In the genomic region with DNA sequence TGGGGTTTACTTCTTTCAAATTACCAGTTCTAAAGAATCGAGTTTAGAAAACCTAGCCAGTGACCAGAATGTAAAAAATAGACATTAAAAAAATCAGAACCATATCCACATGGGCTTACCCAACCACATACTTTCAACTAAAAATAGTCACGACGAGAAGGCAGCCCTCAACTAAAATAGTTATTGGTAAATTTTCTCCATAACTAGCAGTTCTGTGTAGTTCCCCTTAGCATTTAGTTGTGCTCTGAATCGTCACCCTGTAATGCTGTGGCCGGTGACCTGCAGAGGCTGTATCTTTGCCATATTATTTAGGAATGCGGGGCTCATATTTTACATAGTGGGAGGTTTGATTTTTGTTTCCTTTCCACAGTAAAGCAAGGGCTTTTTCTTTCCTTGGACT, we compare ENCODE assay signal across 9 mouse cellular contexts. TPM values are rescaled to one million over a fixed set of nuclear protein-coding genes. Genes with fewer than 3 reads are reported as not detected.
DNase-seq lines count a peak whose midpoint lies in the region; ATAC-seq and TF ChIP-seq lines count a peak whose summit lies in the region.
"Had no signal": no experiment of that assay in that cellular context is flagged by ENCODE, and none has a peak within 500 bp of the region (broad histone marks: within the 10 kb centered on the region; RNA-seq: fewer than 3 reads in every experiment).

No protein-coding gene starts in this region.

- no peaks in the 10 kb centered on the region for H3K27me3 ChIP-seq in embryonic facial prominence, embryonic 14.5 days (replicated peaks; ENCODE audit: control insufficient read depth, insufficient read depth, low read length)
- no peaks in the 10 kb centered on the region for H3K27me3 ChIP-seq in liver, postnatal 0 days (ENCODE audit: insufficient read depth, low read length)
- H3K27me3 ChIP-seq in cerebellum, adult 2 months (ENCODE audit: control insufficient read depth, insufficient read depth, low read length) = 0 out of 2 replicates have a peak, but pooled peaks cover 1% of the 10 kb centered on the region

- H3K36me3 ChIP-seq in embryonic facial prominence, embryonic 14.5 days (ENCODE audit: control insufficient read depth, insufficient read depth, low read length) = no peaks in the 10 kb centered on the region
- no peaks in the 10 kb centered on the region for H3K36me3 ChIP-seq in liver, postnatal 0 days (replicated peaks; ENCODE audit: insufficient read depth, low read length)

- DNase-seq in gastrocnemius, adult 2 months = no peak
- no peak for DNase-seq in gastrocnemius, postnatal 4 days (ENCODE audit: low spot score in 2 of 2)
- DNase-seq in layer of hippocampus, adult 2 months (ENCODE audit: low spot score in 2 of 2) = no peak
- no peak for DNase-seq in layer of hippocampus, adult 11-12 months (ENCODE audit: low spot score)
- DNase-seq in embryonic facial prominence, embryonic 14.5 days (ENCODE audit: low spot score) = peak; percentile 25
- no peak for DNase-seq in liver, postnatal 0 days
- no peak for DNase-seq in thymus, postnatal 36 days
- DNase-seq in cerebellum, adult 2 months = no peak
- DNase-seq: gastrocnemius, postnatal 25 days had no signal

- H3K4me1 ChIP-seq in embryonic facial prominence, embryonic 14.5 days (ENCODE audit: control insufficient read depth, insufficient read depth, low read length) = peaks cover 17% of the 10 kb centered on the region; the same call in 1 of the 2 replicates
- H3K4me1 ChIP-seq in liver, postnatal 0 days (ENCODE audit: insufficient read depth) = peaks cover 18% of the 10 kb centered on the region
- H3K4me1 ChIP-seq in cerebellum, adult 2 months (ENCODE audit: control insufficient read depth, insufficient read depth, low read length) = no peaks in the 10 kb centered on the region

- H3K4me3 ChIP-seq in gastrocnemius, adult 2 months = peak overlapping the region; percentile 87
- peak overlapping the region; percentile 77 for H3K4me3 ChIP-seq in layer of hippocampus, adult 2 months
- H3K4me3 ChIP-seq in embryonic facial prominence, embryonic 14.5 days (ENCODE audit: low read depth, low read length) = peak overlapping the region; percentile 88
- peak overlapping the region; percentile 9; the same call in 1 of the 2 replicates for H3K4me3 ChIP-seq in liver, postnatal 0 days (ENCODE audit: low read depth, low read length)
- H3K4me3 ChIP-seq in cerebellum, adult 2 months (replicated peaks; ENCODE audit: insufficient read depth, low read depth, low read length) = no peak overlapping the region

- no peak for ATAC-seq in embryonic facial prominence, embryonic 14.5 days (ENCODE audit: low read depth)
- ATAC-seq in liver, postnatal 0 days = no peak

- no peak for TF ChIP-seq POLR2A in cerebellum, adult 2 months (IDR thresholded peaks at IDR 0.05; ENCODE audit: borderline replicate concordance, insufficient read depth, low read length)

- no peak for TF ChIP-seq CTCF in gastrocnemius, adult 2 months (IDR thresholded peaks at IDR 0.05)
- no peak for TF ChIP-seq CTCF in layer of hippocampus, adult 2 months (conservative IDR thresholded peaks at IDR 0.05)
- no peak for TF ChIP-seq CTCF in liver, postnatal 0 days (IDR thresholded peaks at IDR 0.05; ENCODE audit: low read depth)
- no peak for TF ChIP-seq CTCF in cerebellum, adult 2 months (IDR thresholded peaks at IDR 0.05; ENCODE audit: borderline replicate concordance, insufficient read depth, low read depth, low read length)

- 33% methylated on average over 6 of the region's 6 CpGs for WGBS in embryonic facial prominence, embryonic 14.5 days
- WGBS in liver, postnatal 0 days (ENCODE audit: insufficient replicate concordance) = 50% methylated on average over 6 of the region's 6 CpGs
- 85% methylated on average over 6 of the region's 6 CpGs for WGBS in cerebellum, adult 2 months

- intact Hi-C loops in gastrocnemius, adult 2 months (cut with DNase I) = no loop called here

- peak overlapping the region; percentile 81 for H3K4me2 ChIP-seq in embryonic facial prominence, embryonic 14.5 days (ENCODE audit: low read depth, low read length)
- H3K4me2 ChIP-seq in liver, postnatal 0 days (ENCODE audit: low read depth, low read length) = peak overlapping the region; percentile 95

- no peak for TF ChIP-seq EP300 in liver, postnatal 0 days (IDR thresholded peaks at IDR 0.05; ENCODE audit: low read depth)

- H3K9me3 ChIP-seq in embryonic facial prominence, embryonic 14.5 days (ENCODE audit: control insufficient read depth, low read length) = no peaks in the 10 kb centered on the region
- H3K9me3 ChIP-seq in liver, postnatal 0 days (ENCODE audit: low read length) = no peaks in the 10 kb centered on the region

- peak overlapping the region; percentile 92; the same call in 1 of the 2 replicates for H3K9ac ChIP-seq in embryonic facial prominence, embryonic 14.5 days (ENCODE audit: low read depth, low read length)
- no peak overlapping the region for H3K9ac ChIP-seq in liver, postnatal 0 days (replicated peaks)

- H3K27ac ChIP-seq in gastrocnemius, adult 2 months = peak overlapping the region; percentile 91
- peak overlapping the region; percentile 44; the same call in 1 of the 2 replicates for H3K27ac ChIP-seq in layer of hippocampus, adult 2 months
- H3K27ac ChIP-seq in embryonic facial prominence, embryonic 14.5 days (replicated peaks; ENCODE audit: low read depth, low read length) = 0 out of 2 replicates have a peak overlapping the region, but pooled peaks have one; percentile 47
- no peak overlapping the region for H3K27ac ChIP-seq in liver, postnatal 0 days (ENCODE audit: low read depth)
- H3K27ac ChIP-seq in cerebellum, adult 2 months (ENCODE audit: insufficient read depth, low read length) = no peak overlapping the region

RNA-seq across cellular contexts. Expression of a gene that starts 2.6 kb away (rescaled TPM):
- total RNA-seq in gastrocnemius, adult 2 months (2021) = 10 to 100 TPM; 25.3 to 31.4 TPM
- total RNA-seq in gastrocnemius, postnatal 4 days (2021) = 100 to 1,000 TPM; 169 to 187 TPM
- 10 to 100 TPM; 76.4 to 84.6 TPM for total RNA-seq in layer of hippocampus, adult 2 months (2021)
- 86.7 and 90.3 TPM in 2 replicates for polyA plus RNA-seq in embryonic facial prominence, embryonic 14.5 days (2014; fragmentation: Nextera tagmentation; extraction: Ambion mirVana)
- polyA plus RNA-seq in liver, postnatal 0 days (2015; fragmentation: Nextera tagmentation; extraction: Ambion mirVana) = 6.3 and 7.8 TPM in 2 replicates
- polyA plus RNA-seq in cerebellum, adult 2 months (2012; rRNA removed) = 42.3 and 46.5 TPM in 2 replicates

RNA-seq across cellular contexts. Expression of a gene that starts 54.6 kb away (rescaled TPM):
- total RNA-seq in gastrocnemius, adult 2 months (2021) = 10 to 100 TPM; 18.3 to 25.6 TPM
- total RNA-seq in gastrocnemius, postnatal 4 days (2021) = 10 to 100 TPM; 45.7 to 50.9 TPM
- total RNA-seq in layer of hippocampus, adult 2 months (2021) = 10 to 100 TPM; 53.2 to 57.8 TPM
- 17.5 and 19.3 TPM in 2 replicates for polyA plus RNA-seq in embryonic facial prominence, embryonic 14.5 days (2014; fragmentation: Nextera tagmentation; extraction: Ambion mirVana)
- 15.9 and 21.0 TPM in 2 replicates for polyA plus RNA-seq in liver, postnatal 0 days (2015; fragmentation: Nextera tagmentation; extraction: Ambion mirVana)
- 91.9 and 98.7 TPM in 2 replicates for polyA plus RNA-seq in cerebellum, adult 2 months (2012; rRNA removed)

Comparison
In these comparisons a context has a peak if more than half of its experiments do, and no peak if none do; other contexts are left out.
1. H3K27ac ChIP-seq: peak in gastrocnemius, adult 2 months (single experiment), layer of hippocampus, adult 2 months (single experiment) and embryonic facial prominence, embryonic 14.5 days (single experiment); none in liver, postnatal 0 days (single experiment) and cerebellum, adult 2 months (single experiment).